Mouse (Mus musculus): ENCODE measurements around the gene Rpl36.
"Not testable (repeated sequence)": the region's sequence is repeated elsewhere in the genome, so short reads cannot be mapped to it uniquely, and the experiment has no call there.

The Rpl36 gene

DNA sequence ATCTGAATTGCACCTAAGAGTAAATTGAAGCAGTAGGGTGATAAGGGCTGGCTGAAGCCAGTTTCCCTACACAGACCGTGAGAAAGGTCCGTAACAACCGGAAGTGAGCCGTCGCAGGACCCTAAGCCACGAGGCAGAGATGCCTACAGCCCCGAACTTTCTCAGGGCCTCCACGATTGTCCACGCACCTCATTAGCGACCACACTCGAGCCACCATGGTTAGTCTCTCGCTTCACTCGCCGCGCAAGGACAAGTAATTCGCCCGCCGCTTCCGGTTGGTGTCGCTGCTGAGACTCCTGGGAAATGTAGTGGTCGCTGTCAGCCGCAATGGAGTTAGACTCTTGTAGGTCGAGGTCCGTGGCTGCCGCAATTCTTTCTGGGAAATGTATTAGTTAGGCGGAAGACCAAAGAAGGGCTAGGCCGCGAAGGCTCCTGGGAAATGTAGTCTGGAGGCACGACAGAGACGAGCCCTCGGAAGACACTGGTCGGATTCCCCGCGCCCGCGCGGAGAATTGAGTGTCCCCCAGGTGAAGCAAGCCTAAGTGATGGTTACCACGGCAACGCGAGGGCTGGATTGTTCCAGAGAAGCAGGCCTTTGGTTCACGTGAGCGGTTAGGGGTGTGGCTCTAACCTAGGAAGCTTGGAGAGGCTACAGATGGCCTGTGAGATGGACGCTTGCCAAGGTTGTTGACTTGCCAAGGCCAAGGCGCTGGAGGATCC, 3.6 kb upstream of the Rpl36 start, which contains the start of gene 2410015M20Rik:
2410015M20Rik (minus strand) TSS at position 320 of the 720 bp plus-strand sequence.
- DNase-seq: peak; percentile 89 to 90

DNA sequence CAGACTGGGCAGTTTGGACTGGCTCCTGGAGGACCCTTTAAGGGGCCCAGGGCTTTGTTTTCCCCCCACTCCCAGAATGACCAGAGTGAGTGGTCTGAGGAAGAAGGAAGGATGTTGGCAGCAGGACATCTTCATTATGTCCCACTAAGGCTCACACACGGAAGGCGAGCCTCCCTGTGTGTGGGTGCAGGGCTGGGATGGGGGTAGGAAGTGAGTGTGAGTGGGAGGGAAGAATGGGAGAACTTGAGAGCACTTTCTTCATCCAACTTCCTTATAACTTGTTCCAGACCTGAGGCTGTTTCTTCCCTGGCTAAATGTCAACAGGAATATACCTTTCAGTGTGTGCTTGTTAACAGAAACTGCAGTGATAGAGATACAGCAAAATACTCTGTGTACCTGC, 1.9 kb upstream of the Rpl36 start:
- DNase-seq: no peak

DNA sequence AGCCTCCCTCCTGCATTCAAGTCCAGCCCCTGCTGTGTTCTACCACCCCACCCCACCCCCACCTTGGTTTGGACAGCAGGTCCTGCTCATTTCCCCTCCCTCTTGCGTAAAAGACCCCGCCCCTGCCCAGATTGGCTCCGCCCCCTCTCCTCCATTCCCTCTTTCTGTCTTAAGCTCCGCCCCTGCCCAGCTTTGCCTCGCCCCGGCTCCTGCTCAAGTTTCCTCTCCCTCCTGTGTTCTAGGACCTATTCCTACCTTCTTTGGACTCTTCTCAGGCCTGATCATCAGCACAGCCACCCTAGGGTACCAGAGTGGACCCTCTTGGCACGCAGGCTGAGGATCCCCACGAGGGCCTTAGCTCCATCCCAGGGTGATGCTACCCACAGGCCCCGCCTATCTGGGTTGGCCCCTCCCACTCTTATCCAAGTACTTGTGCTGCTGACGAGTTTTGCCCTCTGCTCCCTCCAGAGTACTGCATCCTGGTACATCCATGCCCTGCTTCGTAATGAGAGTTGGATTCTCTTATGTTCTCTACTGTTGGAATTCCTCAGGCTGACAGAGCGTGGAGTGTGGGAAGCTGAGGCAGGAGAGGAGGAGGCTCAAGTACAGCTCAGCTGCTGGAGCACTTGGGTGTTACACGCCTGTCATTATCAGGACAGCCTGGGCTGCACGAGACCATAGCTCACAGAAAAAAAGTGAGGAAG, 1.2 kb upstream of the Rpl36 start:
- DNase-seq: peak in 1 of 2 experiments; percentile 35

DNA sequence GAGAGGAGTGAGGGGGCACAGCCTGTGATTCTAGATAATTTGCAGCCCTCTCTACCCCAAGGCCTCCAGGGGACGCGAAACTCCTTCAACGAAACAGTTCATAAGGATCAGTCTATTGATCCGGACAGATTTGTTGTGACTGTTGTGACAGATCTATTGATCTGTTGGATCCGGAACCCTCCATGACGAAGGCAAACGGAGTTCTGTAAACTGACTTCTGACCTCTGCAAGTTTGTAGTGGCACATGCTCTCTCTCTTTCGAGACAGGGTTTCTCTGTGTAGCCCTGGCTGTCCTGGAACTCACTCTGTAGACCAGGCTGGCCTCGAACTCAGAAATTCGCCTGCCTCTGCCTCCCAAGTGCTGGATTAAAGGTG, 664 bp upstream of the Rpl36 start:
- DNase-seq: not testable (repeated sequence)

DNA sequence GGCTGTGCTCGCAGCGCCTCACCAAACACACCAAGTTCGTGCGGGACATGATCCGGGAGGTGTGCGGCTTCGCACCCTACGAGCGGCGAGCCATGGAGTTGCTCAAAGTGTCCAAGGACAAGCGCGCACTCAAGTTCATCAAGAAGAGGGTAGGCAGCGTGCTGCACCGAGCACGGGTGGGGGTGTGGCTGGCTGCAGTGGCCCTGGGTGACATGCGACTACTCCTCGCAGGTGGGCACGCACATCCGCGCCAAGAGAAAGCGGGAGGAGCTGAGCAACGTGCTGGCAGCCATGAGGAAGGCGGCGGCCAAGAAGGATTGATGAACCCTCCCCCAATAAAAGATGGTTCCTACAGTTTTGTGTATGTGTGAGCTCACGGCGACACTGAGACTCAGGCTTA, 677 bp downstream of the Rpl36 start:
- DNase-seq: not testable (repeated sequence)

DNA sequence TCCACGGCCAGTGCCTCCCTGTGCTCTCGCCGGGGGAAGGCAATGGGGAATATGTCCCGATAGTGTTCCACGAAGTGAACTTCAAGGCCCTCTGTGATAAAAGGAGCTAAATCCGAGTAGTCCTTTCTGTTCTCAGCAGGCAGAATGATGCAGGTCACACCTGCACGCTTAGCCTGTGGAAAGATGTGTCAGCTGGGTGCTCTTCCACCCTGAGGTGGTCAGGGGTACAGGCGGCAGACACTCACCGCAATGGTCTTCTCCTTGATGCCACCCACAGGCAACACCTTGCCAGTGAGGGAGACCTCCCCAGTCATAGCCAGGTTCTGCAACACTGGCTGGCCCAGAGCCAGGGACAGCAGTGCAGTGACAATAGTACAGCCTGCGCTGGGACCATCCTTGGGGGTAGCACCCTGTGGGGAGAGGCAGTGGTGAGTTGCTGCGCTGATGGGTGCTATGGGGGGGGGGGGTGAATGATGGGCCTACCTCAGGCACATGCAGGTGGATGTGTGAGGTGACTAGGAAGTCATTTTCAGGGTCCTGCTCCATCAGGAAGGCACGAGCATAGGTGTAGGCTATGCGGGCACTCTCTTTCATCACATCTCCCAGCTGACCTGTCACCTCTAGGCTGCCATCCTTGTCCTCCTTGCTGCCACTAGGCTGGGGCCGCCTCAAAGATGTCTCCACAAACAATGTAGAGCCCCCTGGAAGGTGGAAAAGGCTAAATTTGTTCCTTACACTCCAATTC, 1.3 kb downstream of the Rpl36 start:
- DNase-seq: no peak

DNA sequence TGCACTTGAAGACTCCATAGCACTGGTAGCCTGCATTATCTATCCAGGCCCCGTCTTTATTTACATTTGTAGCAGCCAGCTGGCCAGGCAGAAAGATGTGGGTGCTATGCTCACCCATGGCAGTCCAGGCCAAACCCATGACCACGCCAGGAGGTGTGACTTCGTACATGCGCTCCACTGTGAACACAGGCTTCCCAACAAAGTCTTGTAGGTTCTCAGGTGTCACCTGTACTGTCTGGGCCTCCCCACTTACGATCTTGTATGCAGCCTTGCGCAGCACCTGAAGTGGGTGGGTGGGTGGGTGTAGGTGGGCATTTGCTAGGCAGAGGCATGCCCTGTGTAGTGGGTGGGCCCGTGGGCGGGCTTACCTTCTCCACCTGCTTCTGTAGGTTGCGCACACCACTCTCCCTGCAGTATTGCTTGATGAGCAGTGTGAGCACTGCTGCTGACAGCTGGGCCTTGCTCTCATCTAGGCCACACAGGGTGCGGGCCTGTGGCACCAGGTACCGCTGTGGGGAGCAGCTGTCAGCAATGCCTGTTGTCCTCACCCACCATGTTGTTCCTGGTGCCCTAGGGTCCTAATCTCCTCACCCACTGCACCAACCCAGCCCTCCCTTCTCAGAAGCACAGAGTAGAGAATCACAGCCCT, 2.0 kb downstream of the Rpl36 start:
- no peak for DNase-seq

DNA sequence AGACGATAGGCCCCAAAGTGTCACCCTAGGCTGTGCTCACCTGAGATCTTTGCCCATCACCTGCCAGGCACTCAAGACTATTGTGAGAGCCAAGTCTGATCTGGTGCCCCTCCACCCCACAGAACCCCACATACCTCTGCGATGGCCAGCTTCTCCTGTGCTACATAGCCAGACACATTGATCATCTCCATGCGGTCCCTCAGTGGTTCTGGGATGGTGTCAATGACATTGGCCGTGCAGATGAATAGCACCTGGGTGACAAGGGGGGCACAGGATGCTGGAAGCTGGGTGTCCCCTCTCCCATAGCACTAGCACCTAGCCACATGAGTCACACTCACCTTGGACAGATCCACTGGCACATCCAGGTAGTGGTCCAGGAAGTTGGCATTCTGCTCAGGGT, 2.6 kb downstream of the Rpl36 start:
- no peak for DNase-seq

DNA sequence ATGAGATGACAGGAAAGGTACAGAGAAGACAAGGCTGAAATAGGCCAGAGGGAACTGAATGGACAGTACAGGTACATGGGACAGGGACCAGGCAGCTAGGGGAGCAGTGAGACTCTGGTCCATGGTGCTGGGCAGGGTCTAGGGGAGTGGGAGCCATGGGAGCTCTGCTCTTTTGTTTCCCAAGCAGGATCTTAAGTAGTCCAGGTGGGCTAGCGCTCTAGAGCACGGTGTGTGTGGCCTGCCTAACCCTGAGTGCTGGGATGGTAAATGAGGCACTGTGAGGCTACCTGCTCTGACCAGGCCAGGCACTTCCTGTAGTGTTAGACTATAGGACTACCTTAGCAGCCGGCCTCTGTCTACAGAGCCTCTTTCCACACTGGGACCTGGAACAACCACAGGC, 3.5 kb downstream of the Rpl36 start:
- no peak for DNase-seq

DNA sequence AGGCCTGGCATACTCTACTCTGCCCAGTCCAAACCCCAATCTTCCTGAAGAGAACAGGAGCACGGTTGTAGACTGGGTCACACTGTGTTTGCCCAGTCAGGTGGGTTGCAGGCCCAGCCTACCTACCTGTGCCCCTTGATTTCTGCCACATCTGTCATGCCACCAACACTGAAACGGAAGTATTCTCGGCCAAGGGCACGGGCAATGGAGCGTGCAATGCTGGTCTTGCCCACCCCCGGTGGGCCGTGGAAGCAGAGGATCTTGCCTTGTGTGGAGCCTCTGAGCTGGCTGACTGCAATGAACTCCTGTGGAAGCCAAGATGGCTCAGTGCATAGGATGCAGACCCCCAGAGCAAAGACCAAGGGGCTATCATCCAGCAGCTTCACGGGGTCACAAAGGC, 4.4 kb downstream of the Rpl36 start:
- DNase-seq: no peak

DNA sequence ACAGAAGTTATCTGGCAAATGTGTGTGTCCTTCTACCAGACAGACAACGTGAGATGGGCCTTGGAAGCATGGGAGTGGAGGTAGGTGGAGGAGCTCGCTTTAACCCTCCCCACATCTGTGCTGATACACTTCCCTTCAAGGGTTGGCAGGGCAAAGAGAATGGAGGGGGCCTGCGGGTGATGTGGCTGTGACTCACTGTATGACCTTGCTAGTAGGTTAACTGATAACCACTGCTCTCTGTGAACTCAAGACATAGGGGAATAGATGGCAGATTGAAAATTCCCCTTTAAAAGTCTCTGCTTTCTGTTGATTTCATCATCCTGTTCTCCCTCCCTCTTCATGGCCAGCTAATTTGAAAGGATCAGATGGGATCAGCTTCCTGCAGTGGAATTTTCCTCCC, 12.3 kb downstream of the Rpl36 start:
- no peak for DNase-seq

DNA sequence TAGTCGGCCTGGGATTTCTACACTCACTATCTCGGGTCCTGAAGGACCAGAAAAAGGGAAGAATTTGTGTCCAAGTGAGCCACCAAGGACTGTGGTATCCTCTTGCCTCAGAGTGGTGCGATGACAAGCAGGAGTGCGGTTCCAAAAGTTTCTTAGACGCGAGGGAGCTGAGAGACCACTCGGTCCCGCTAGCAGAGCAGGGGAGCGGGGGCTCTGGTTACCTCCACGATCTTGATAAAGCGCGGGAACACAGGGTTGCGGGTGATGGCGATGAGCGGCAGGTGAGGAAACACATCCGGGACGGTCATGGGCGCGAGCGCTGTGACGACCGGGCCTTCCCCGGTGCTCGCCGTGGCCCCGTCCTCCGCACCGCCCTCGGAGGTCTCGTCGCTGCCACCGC, 13.0 kb downstream of the Rpl36 start:
- no peak for DNase-seq

DNA sequence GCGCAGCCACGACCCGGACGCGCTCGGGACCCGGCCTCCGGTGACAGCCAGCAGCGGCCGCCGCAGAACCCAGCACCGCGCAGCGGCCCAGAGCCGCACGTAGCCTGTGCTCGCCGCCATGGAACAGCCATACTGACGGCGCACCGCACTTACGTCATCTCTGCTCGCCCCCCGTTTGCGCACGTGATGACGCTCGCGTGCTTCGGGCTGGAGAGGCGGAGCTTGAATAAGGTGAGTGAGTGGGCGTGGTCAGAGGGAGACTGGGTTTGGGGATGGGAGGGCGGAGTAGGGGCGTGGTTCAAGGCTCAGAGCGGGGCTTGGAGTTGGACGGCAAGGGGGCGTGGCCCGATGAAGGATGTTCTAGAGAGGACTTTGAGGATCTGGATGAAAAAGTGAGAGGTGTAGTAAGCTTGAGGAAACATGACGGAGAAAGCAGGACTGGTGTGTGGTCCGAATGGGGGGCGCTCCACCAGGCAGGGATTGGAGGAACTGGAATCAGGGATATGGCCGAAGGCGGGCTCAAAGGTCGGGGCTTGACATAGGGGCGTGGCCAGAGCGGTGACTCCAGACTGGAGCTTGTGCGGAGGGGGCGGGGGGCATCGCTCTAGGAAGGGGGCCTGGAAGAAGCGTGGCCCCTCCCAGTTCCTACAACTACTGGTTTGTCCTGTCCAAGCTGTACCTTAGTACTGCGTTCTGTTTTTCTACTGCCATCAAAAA, 13.7 kb downstream of the Rpl36 start, which contains the start of gene Lonp1:
Lonp1 (minus strand) TSS at position 134 of the 717 bp plus-strand sequence.
- peak; percentile 96 to 97 for DNase-seq

DNA sequence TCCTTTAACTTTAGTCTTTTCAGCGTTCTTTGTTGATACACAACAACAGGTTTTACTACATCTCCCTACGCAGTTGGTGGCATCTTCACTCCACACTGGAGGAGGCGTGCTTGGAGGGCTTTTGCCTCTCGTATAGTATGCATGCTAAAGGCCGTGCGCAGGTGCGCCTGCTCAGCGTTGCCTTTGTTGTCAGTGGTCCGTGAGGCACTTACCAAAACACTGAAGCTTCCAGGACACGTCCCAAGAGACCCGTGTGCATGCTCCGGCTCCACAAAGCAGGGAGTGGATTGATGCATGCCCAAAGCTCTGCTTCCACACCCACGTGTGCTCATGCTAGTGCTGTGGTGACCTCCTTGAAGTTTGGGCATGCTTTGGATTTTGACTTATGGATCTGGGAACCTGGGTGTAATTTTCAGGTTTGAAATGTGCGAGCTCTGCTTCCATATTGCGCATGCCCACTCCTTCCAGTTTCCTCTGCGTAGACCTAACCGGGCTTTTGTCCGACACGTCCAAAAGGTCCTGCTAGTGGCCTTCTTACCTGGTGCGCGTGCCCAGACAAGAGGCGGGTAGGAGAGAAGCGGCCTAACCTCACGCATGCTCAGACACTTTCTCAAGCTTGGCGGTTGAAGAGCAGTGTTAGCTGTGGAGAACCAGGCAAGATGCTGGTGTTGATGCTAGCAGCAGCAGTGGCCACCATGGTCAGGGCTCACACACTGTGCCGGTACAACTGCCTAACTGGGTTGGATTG, 14.5 kb downstream of the Rpl36 start, which contains the start of gene Catsperd:
Catsperd (plus strand) TSS at position 614 of the 748 bp plus-strand sequence.
- no peak for DNase-seq

DNA sequence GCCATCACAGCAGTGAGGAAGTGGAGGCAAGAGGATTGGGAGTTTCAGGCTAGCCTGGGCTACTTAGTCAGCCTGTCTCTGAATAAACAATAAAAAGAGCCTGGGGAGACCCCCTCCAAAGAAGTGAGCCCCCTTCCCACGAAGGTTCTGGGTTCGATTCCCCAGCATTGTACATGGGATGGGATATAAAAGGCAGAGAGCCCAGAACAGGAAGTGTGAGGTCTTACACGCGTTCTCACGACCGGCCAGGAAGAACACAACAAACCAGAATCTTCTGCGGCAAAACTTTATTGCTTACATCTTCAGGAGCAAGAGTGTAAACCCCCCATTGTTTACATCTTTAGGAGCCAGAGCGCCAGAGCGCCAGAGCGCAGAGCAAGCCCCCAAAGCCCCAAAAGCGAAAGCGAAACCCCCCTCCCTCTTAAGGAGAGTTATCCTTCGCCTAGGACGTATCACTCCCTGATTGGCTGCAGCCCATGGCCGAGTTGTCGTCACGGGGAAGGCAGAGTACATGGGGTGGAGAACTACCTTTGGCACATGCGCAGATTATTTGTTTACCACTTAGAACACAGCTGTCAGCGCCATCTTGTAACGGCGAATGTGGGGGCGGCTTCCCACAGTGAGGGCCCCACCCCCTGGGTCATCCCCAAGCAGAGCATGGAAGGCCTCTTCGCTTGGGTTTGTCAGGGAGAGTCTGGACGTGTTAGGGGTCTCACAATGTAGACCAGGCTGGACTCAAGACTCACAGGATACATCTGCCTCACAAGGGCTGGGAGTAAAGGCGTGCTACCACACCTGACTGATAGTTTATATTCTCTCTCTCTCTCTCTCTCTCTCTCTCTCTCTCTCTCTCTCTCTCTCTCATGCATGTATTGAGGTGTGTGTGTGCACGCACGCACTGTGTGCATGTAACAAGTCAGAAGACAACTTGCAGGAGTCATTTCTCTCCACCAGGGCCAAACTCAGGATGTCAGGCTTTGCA, 16.9 kb downstream of the Rpl36 start:
- DNase-seq: not testable (repeated sequence)

DNA sequence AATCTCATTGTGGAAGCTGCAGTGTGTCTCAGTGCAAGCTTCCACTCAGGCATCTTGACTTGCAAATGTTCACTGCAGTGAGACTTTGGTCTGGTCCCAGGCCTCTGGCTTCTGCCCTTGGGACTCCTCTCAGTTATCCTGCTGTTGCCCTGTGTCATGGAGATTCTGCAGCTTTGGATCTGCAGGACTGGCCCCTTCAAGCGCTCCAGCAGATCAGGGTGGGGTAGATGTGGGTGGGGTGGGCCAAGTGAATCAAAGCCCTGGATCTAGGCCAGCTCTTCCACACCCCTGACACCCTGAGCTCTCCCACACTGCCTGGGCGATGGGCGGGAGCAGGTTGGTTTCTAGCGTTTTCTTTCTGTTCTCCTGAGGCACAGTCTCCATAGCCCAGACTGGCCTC, 18.6 kb downstream of the Rpl36 start:
- DNase-seq: no peak

DNA sequence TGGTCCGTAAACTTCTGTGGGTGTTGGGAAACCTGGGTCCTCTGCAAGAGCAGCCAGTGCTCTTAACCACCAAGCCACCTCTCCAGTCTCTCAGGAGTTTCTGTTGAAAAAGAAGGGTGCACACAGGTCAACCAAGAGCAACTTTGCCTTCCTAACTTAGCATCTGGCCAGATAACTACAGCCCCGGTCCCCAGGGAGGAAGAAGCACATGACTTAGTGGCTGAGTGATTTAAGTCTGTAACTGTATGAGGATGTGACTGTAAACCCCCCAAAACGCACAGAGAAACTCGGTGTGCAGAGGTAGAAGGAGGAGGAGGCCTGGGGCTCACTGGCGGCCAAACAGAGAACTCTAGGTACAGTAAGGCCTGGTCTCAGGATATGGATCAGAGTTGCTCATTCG, 20.8 kb downstream of the Rpl36 start:
- DNase-seq: peak; percentile 28 to 42

DNA sequence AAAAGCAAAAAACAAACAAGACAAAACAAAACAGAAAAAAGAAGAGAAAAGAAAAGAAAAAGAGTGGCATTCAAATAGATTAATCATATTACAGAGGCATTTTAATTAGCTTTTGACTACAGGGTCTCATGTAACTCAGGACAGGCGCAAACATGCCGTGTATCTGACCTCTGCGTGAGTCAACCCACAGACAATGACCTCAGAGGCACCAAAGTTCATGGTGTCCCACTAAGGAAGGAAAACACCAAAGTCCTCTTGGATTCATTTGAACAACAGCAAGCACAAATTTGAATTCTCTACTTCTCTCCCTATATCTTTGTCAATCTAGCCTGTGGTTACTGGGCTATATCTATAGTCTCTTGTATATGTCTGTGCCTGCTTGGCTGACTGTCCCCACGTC, 30.0 kb downstream of the Rpl36 start:
- no peak for DNase-seq

DNA sequence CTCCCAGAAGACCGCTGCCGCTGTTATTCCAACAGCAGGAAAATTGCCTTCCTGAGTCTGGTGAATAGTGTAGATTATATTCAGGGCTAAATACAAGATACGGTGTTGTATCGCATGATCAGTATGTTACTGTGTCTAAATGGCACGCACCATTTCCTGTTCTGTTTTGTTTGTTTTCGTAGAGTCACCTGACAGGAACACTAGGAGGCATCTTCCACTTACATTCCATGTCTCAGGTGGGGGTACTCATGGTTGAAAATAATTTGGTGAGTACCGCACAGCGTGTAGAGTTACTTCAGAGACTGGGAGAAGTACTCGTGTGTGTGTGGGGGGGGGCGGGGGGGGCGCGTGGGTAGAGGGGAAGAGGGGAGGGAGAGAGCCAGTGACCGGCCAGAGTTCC, 34.3 kb downstream of the Rpl36 start:
- DNase-seq: no peak

DNA sequence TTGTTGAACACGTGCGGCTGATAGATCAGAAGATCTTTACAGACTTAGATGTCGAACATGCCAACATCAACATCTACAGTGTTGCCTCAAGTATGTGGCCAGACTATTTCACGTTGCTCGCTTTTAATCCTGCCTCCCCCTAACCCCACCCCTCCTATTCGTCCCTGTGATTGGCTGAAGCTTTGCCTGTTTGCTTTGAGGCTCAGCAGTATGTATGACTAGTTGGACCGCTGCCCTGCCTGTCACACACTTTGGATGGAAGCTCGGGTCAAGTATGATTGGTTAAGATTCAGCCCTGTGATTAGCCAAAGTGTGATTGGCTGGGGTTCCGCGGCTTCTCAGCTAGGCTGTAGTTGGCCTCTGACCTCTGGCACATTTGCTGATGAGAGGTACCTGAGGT, 38.6 kb downstream of the Rpl36 start:
- DNase-seq: no peak
